Mouse (Mus musculus): Measurements from ENCODE around the gene Rabac1. TPM values are rescaled to one million over a fixed set of nuclear protein-coding genes. Genes with fewer than 3 reads are reported as not detected.

Gene Rabac1
- polyA plus RNA-seq, 1 experiment from 2014 or later, result 339 TPM

DNA sequence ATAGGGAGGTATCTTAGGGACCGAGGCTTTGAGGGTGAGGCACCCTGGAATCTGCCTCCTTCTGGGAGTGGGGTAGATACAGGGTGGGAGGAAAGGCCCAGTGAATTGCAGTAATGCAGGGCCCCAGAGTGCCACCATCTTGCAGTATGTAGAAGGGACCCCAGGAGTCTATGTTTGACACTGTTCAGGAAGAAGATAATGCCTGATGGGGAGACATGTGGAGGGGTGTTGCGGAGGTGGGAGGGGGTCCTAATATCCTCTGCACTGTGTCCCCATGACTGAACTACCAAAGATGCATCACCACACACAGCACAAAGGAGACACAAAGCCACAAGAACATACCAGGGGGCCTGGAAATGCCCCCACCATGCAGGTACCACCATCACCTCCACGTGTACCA is 33.6 kb upstream of the Rabac1 start:
- peaks cover 54% of the 10 kb centered on the region for H3K4me1 ChIP-seq (ENCODE audit: control insufficient read depth, insufficient read depth, low read length)
- H3K4me3 ChIP-seq (ENCODE audit: low read depth, low read length), result peak overlapping the region; percentile 80
- ATAC-seq (ENCODE audit: low read depth), result no peak
- H3K9ac ChIP-seq (replicated peaks; ENCODE audit: low read depth, low read length), result peak overlapping the region; percentile 29; the same call in 1 of the 2 replicates
- no peaks in the 10 kb centered on the region for H3K36me3 ChIP-seq (ENCODE audit: control insufficient read depth, insufficient read depth, low read length)
- H3K9me3 ChIP-seq (ENCODE audit: control insufficient read depth, low read length), result no peaks in the 10 kb centered on the region
- peak overlapping the region; percentile 58 for H3K4me2 ChIP-seq (ENCODE audit: low read depth, low read length)
- WGBS, result 64% methylated on average over 3 of the region's 3 CpGs
- no peaks in the 10 kb centered on the region for H3K27me3 ChIP-seq (ENCODE audit: control insufficient read depth, insufficient read depth, low read length)
- peak overlapping the region; percentile 84 for H3K27ac ChIP-seq (ENCODE audit: low read depth, low read length)

DNA sequence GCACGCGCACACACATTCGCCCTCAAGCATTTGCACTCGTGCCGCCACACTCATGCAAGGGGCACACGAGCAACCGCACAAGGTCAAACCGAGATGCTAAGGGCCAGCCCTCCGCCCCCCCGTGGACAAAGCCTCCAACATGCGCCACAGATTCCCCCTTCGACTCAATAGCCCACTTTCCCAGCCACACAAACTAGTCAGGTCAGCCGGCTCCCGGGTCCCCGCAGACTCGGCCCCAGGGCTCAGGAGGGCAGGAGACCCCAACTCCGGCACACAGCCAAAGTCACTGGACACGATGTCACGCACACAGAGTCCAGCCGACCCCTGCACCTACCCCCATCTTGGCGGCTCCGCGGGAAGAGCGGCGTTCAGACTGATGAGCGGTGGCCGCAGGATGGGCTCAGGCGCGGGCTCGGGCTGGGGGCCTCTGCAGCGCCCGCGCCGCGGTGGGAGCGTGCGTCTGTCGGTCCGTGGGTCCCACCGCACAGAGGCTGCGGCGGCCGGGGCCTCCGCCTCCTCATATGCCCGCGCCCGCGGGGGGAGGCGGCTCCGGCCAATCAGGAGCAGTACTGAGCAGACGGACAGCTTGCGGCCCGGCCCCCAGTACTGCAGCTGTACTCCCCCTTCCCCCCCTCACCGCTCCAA is 33.0 kb upstream of the Rabac1 start, which contains the start of gene Atp1a3:
Gene Atp1a3, minus strand, starts transcription at position 538 of the 645 bp plus-strand sequence.
- Histone ChIP-seq H3K9ac (replicated peaks; ENCODE audit: low read depth, low read length) (peak within 1 kb of the TSS; percentile 93), H3K4me1 (ENCODE audit: control insufficient read depth, insufficient read depth, low read length) (peaks cover 53% of the 10 kb centered on the region), H3K27ac (ENCODE audit: low read depth, low read length) (peak within 1 kb of the TSS; percentile 84), H3K9me3 (ENCODE audit: control insufficient read depth, low read length) (no peaks in the 10 kb centered on the region), H3K4me3 (ENCODE audit: low read depth, low read length) (peak within 1 kb of the TSS; percentile 80), H3K36me3 (ENCODE audit: control insufficient read depth, insufficient read depth, low read length) (peaks cover 4% of the 10 kb centered on the region; the same call in 1 of the 2 replicates), H3K27me3 (ENCODE audit: control insufficient read depth, insufficient read depth, low read length) (no peaks in the 10 kb centered on the region), H3K4me2 (ENCODE audit: low read depth, low read length) (peak within 1 kb of the TSS; percentile 58)
- peak; percentile 83 for ATAC-seq (ENCODE audit: low read depth)
- WGBS, result 1% methylated on average over 51 of the region's 54 CpGs

- WGBS, result 43% methylated on average over 7 of the region's 9 CpGs
- Histone ChIP-seq H3K9me3 (ENCODE audit: control insufficient read depth, low read length) (no peaks in the 10 kb centered on the region), H3K27me3 (ENCODE audit: control insufficient read depth, insufficient read depth, low read length) (no peaks in the 10 kb centered on the region), H3K4me1 (ENCODE audit: control insufficient read depth, insufficient read depth, low read length) (peaks cover 46% of the 10 kb centered on the region), H3K27ac (ENCODE audit: low read depth, low read length) (peak overlapping the region; percentile 84), H3K36me3 (ENCODE audit: control insufficient read depth, insufficient read depth, low read length) (peaks cover 12% of the 10 kb centered on the region; the same call in 1 of the 2 replicates), H3K9ac (replicated peaks; ENCODE audit: low read depth, low read length) (peak overlapping the region; percentile 93), H3K4me2 (ENCODE audit: low read depth, low read length) (peak overlapping the region; percentile 58), H3K4me3 (ENCODE audit: low read depth, low read length) (peak overlapping the region; percentile 80)
- no peak for ATAC-seq (ENCODE audit: low read depth)
These were observed 32.3 kb upstream of the Rabac1 start for GRCm38 (mm10) chr7:25004806-25005205.

GRCm38 (mm10) chr7:25003820-25004388 is 31.4 kb upstream of the Rabac1 start:
- Histone ChIP-seq H3K4me1 (ENCODE audit: control insufficient read depth, insufficient read depth, low read length) (peaks cover 38% of the 10 kb centered on the region), H3K27ac (ENCODE audit: low read depth, low read length) (no peak overlapping the region), H3K4me2 (ENCODE audit: low read depth, low read length) (peak overlapping the region; percentile 58), H3K27me3 (ENCODE audit: control insufficient read depth, insufficient read depth, low read length) (no peaks in the 10 kb centered on the region), H3K9ac (replicated peaks; ENCODE audit: low read depth, low read length) (peak overlapping the region; percentile 93), H3K36me3 (ENCODE audit: control insufficient read depth, insufficient read depth, low read length) (peaks cover 18% of the 10 kb centered on the region), H3K9me3 (ENCODE audit: control insufficient read depth, low read length) (no peaks in the 10 kb centered on the region), H3K4me3 (ENCODE audit: low read depth, low read length) (peak overlapping the region; percentile 80)
- 71% methylated on average over 8 of the region's 8 CpGs for WGBS
- ATAC-seq (ENCODE audit: low read depth), result no peak

GRCm38 (mm10) chr7:25003291-25003690 is 30.7 kb upstream of the Rabac1 start:
- no peak for ATAC-seq (ENCODE audit: low read depth)
- Histone ChIP-seq H3K4me1 (ENCODE audit: control insufficient read depth, insufficient read depth, low read length) (peaks cover 32% of the 10 kb centered on the region), H3K9me3 (ENCODE audit: control insufficient read depth, low read length) (no peaks in the 10 kb centered on the region), H3K27ac (ENCODE audit: low read depth, low read length) (no peak overlapping the region; the same call in 1 of the 2 replicates), H3K4me2 (ENCODE audit: low read depth, low read length) (peak overlapping the region; percentile 58), H3K4me3 (ENCODE audit: low read depth, low read length) (peak overlapping the region; percentile 80), H3K36me3 (ENCODE audit: control insufficient read depth, insufficient read depth, low read length) (peaks cover 23% of the 10 kb centered on the region), H3K9ac (replicated peaks; ENCODE audit: low read depth, low read length) (peak overlapping the region; percentile 93), H3K27me3 (ENCODE audit: control insufficient read depth, insufficient read depth, low read length) (no peaks in the 10 kb centered on the region)
- WGBS, result 39% methylated on average over 11 of the region's 11 CpGs

DNA sequence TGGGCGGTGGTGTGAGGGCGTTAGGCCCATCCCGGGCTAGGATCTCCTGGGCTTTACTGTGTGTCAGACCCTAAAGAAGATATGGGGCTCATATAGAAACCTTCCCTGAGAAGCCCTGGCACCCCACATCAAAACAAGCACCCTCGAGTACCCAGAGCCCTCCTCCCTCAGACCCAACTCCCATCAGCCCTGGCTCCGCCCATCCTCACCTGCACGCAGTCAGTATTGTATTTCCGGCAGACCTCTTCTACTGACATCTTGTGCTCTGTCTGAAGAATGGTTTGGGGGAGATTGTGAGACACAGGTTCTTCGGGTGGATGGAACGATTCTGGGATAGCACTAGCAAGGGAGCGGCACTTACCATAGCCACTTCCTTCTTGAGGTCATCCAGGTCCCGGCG is 28.2 kb upstream of the Rabac1 start:
- Histone ChIP-seq H3K27me3 (ENCODE audit: control insufficient read depth, insufficient read depth, low read length) (no peaks in the 10 kb centered on the region), H3K9me3 (ENCODE audit: control insufficient read depth, low read length) (no peaks in the 10 kb centered on the region), H3K27ac (ENCODE audit: low read depth, low read length) (no peak overlapping the region), H3K4me2 (ENCODE audit: low read depth, low read length) (no peak overlapping the region), H3K4me3 (ENCODE audit: low read depth, low read length) (no peak overlapping the region), H3K9ac (replicated peaks; ENCODE audit: low read depth, low read length) (no peak overlapping the region), H3K4me1 (ENCODE audit: control insufficient read depth, insufficient read depth, low read length) (peaks cover 14% of the 10 kb centered on the region), H3K36me3 (ENCODE audit: control insufficient read depth, insufficient read depth, low read length) (peaks cover 42% of the 10 kb centered on the region)
- 77% methylated on average over 12 of the region's 12 CpGs for WGBS
- ATAC-seq (ENCODE audit: low read depth), result no peak

DNA sequence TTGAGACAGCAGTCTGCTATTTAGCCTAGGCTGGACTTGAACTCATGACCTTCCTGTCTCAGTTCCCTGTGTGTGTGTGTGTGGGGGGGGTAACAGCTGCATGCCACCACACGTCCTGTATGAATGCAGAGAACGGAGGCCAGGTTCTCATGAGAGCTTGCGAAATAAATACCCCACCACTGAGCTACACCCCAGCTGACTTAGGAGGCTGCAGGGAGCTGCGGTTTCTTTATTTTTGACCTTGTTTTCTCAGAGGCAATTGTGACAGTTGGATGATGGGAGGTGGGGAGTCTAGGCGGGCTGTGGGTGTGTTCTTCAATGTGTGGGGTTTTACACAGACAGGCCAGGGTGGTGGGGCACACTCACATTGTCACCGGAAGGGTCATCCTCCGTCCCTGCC is 27.7 kb upstream of the Rabac1 start:
- ATAC-seq (ENCODE audit: low read depth), result no peak
- Histone ChIP-seq H3K27ac (ENCODE audit: low read depth, low read length) (no peak overlapping the region), H3K27me3 (ENCODE audit: control insufficient read depth, insufficient read depth, low read length) (no peaks in the 10 kb centered on the region), H3K36me3 (ENCODE audit: control insufficient read depth, insufficient read depth, low read length) (peaks cover 47% of the 10 kb centered on the region), H3K4me3 (ENCODE audit: low read depth, low read length) (no peak overlapping the region), H3K4me2 (ENCODE audit: low read depth, low read length) (no peak overlapping the region), H3K4me1 (ENCODE audit: control insufficient read depth, insufficient read depth, low read length) (peaks cover 14% of the 10 kb centered on the region), H3K9ac (replicated peaks; ENCODE audit: low read depth, low read length) (no peak overlapping the region), H3K9me3 (ENCODE audit: control insufficient read depth, low read length) (no peaks in the 10 kb centered on the region)
- 74% methylated on average over 7 of the region's 7 CpGs for WGBS

- H3K9ac ChIP-seq (replicated peaks; ENCODE audit: low read depth, low read length), result no peak overlapping the region
- no peaks in the 10 kb centered on the region for H3K9me3 ChIP-seq (ENCODE audit: control insufficient read depth, low read length)
- H3K4me3 ChIP-seq (ENCODE audit: low read depth, low read length), result no peak overlapping the region
- 78% methylated on average over 6 of the region's 6 CpGs for WGBS
- no peak overlapping the region for H3K27ac ChIP-seq (ENCODE audit: low read depth, low read length)
- no peaks in the 10 kb centered on the region for H3K27me3 ChIP-seq (ENCODE audit: control insufficient read depth, insufficient read depth, low read length)
- H3K4me1 ChIP-seq (ENCODE audit: control insufficient read depth, insufficient read depth, low read length), result no peaks in the 10 kb centered on the region
- no peak overlapping the region for H3K4me2 ChIP-seq (ENCODE audit: low read depth, low read length)
- no peak for ATAC-seq (ENCODE audit: low read depth)
- peaks cover 75% of the 10 kb centered on the region for H3K36me3 ChIP-seq (ENCODE audit: control insufficient read depth, insufficient read depth, low read length)
These were observed 20.5 kb upstream of the Rabac1 start for GRCm38 (mm10) chr7:24993081-24993480.

- Histone ChIP-seq H3K27me3 (ENCODE audit: control insufficient read depth, insufficient read depth, low read length) (no peaks in the 10 kb centered on the region), H3K4me2 (ENCODE audit: low read depth, low read length) (no peak overlapping the region), H3K4me3 (ENCODE audit: low read depth, low read length) (no peak overlapping the region), H3K9ac (replicated peaks; ENCODE audit: low read depth, low read length) (no peak overlapping the region), H3K27ac (ENCODE audit: low read depth, low read length) (no peak overlapping the region), H3K4me1 (ENCODE audit: control insufficient read depth, insufficient read depth, low read length) (no peaks in the 10 kb centered on the region), H3K9me3 (ENCODE audit: control insufficient read depth, low read length) (no peaks in the 10 kb centered on the region), H3K36me3 (ENCODE audit: control insufficient read depth, insufficient read depth, low read length) (peaks cover 78% of the 10 kb centered on the region)
- no peak for ATAC-seq (ENCODE audit: low read depth)
- WGBS, result 90% methylated on average over 8 of the region's 8 CpGs
These were observed 17.9 kb upstream of the Rabac1 start for GRCm38 (mm10) chr7:24990478-24990877.

Data from neural tube, embryonic 14.5 days (tissue).